ENCODE assay signal across 24 mouse cellular contexts in genomic region chr8:49395029-49395428, GRCm38 (mm10).
A peak's percentile ranks its signal among the peaks of the same experiment; 100 is the strongest.
DNase-seq lines count a peak whose midpoint lies in the region; ATAC-seq and TF ChIP-seq lines count a peak whose summit lies in the region.
"Had no signal": no experiment of that assay in that cellular context is flagged by ENCODE, and none has a peak within 500 bp of the region (broad histone marks: within the 10 kb centered on the region; RNA-seq: fewer than 3 reads in every experiment).

No protein-coding gene starts in this region.

- H3K9me3 ChIP-seq in hindbrain, embryonic 14.5 days (ENCODE audit: control insufficient read depth, low read length) = no peaks in the 10 kb centered on the region
- H3K9me3 ChIP-seq in hindbrain, embryonic 11.5 days (ENCODE audit: control insufficient read depth, low read length) = no peaks in the 10 kb centered on the region
- no peaks in the 10 kb centered on the region for H3K9me3 ChIP-seq in lung, embryonic 14.5 days (ENCODE audit: low read depth, low read length)
- H3K9me3 ChIP-seq: embryonic facial prominence, embryonic 13.5 days; forebrain, embryonic 13.5 days; heart, embryonic 15.5 days; limb, embryonic 13.5 days; liver, embryonic 13.5 days; lung, embryonic 15.5 days; midbrain, embryonic 10.5 days had no signal

- H3K27me3 ChIP-seq in hindbrain, embryonic 14.5 days (ENCODE audit: control insufficient read depth, insufficient read depth, low read length) = no peaks in the 10 kb centered on the region
- no peaks in the 10 kb centered on the region for H3K27me3 ChIP-seq in hindbrain, embryonic 11.5 days (ENCODE audit: control insufficient read depth, insufficient read depth, low read length)
- H3K27me3 ChIP-seq in lung, embryonic 14.5 days (ENCODE audit: insufficient read depth, low read length) = no peaks in the 10 kb centered on the region
- H3K27me3 ChIP-seq: embryonic facial prominence, embryonic 13.5 days; forebrain, embryonic 13.5 days; heart, embryonic 15.5 days; limb, embryonic 13.5 days; liver, embryonic 13.5 days; lung, embryonic 15.5 days had no signal

- peak; percentile 24 for TF ChIP-seq CTCF in lung, embryonic 14.5 days (IDR thresholded peaks at IDR 0.05; ENCODE audit: low read depth)
- TF ChIP-seq CTCF in brain, embryonic 14.5 days (IDR thresholded peaks at IDR 0.05; ENCODE audit: borderline replicate concordance, extremely low read depth, insufficient read depth, insufficient read length) = no peak

- H3K9ac ChIP-seq in hindbrain, embryonic 14.5 days = no peak overlapping the region
- no peak overlapping the region for H3K9ac ChIP-seq in hindbrain, embryonic 11.5 days (ENCODE audit: low read depth, low read length)
- no peak overlapping the region for H3K9ac ChIP-seq in lung, embryonic 14.5 days
- H3K9ac ChIP-seq: embryonic facial prominence, embryonic 13.5 days; forebrain, embryonic 13.5 days; heart, embryonic 15.5 days; limb, embryonic 13.5 days; liver, embryonic 13.5 days; lung, embryonic 15.5 days had no signal

- 25% methylated on average over 1 of the region's 1 CpGs for WGBS in hindbrain, embryonic 14.5 days
- 34% methylated on average over 1 of the region's 1 CpGs for WGBS in hindbrain, embryonic 11.5 days
- 31% methylated on average over 1 of the region's 1 CpGs for WGBS in lung, embryonic 14.5 days

- no peak overlapping the region for H3K4me3 ChIP-seq in hindbrain, embryonic 14.5 days (replicated peaks; ENCODE audit: low read length)
- no peak overlapping the region for H3K4me3 ChIP-seq in hindbrain, embryonic 11.5 days (ENCODE audit: low read depth, low read length)
- no peak overlapping the region for H3K4me3 ChIP-seq in lung, embryonic 14.5 days (ENCODE audit: low read depth, low read length)
- H3K4me3 ChIP-seq: embryonic facial prominence, embryonic 13.5 days; erythroblast, embryonic 14.5 days; forebrain, embryonic 13.5 days; heart, embryonic 15.5 days; limb, embryonic 13.5 days; liver, embryonic 13.5 days; lung, embryonic 15.5 days; midbrain, embryonic 10.5 days had no signal

- ATAC-seq in hindbrain, embryonic 14.5 days (ENCODE audit: low FRiP score) = no peak
- no peak for ATAC-seq in hindbrain, embryonic 11.5 days (ENCODE audit: low FRiP score)
- ATAC-seq in lung, embryonic 14.5 days (ENCODE audit: insufficient read depth) = no peak
- ATAC-seq: CD4-positive, CD25-positive, alpha-beta regulatory T cell, adult 4 months; forebrain, embryonic 13.5 days had no signal

- H3K27ac ChIP-seq in hindbrain, embryonic 14.5 days = no peak overlapping the region
- no peak overlapping the region for H3K27ac ChIP-seq in hindbrain, embryonic 11.5 days (ENCODE audit: low read depth, low read length)
- H3K27ac ChIP-seq in lung, embryonic 14.5 days (ENCODE audit: low read depth) = no peak overlapping the region
- H3K27ac ChIP-seq: embryonic facial prominence, embryonic 13.5 days; forebrain, embryonic 13.5 days; heart, embryonic 15.5 days; limb, embryonic 13.5 days; liver, embryonic 13.5 days; lung, embryonic 15.5 days; midbrain, embryonic 10.5 days had no signal

- H3K36me3 ChIP-seq in hindbrain, embryonic 14.5 days (replicated peaks; ENCODE audit: control insufficient read depth, insufficient read depth) = no peaks in the 10 kb centered on the region
- H3K36me3 ChIP-seq in hindbrain, embryonic 11.5 days (ENCODE audit: control insufficient read depth, insufficient read depth, low read length) = no peaks in the 10 kb centered on the region
- H3K36me3 ChIP-seq in lung, embryonic 14.5 days (ENCODE audit: insufficient read depth) = no peaks in the 10 kb centered on the region
- H3K36me3 ChIP-seq: embryonic facial prominence, embryonic 13.5 days; heart, embryonic 15.5 days; limb, embryonic 13.5 days; liver, embryonic 13.5 days; lung, embryonic 15.5 days; midbrain, embryonic 10.5 days had no signal

- peak; percentile 20 for DNase-seq in embryo, embryonic 11 days
- DNase-seq in embryo, embryonic 10 days (ENCODE audit: low spot score) = no peak
- DNase-seq in hindbrain, embryonic 14.5 days (ENCODE audit: low spot score) = peak; percentile 36
- DNase-seq in hindbrain, embryonic 11.5 days (ENCODE audit: low spot score) = no peak
- peak; percentile 13 for DNase-seq in lung, embryonic 14.5 days
- no peak for DNase-seq in lung, postnatal 36 days
- DNase-seq in brain, embryonic 14.5 days (ENCODE audit: low read depth) = peak; percentile 49
- DNase-seq in frontal cortex, adult 2 months (ENCODE audit: extremely low spot score in 1 of 2, low spot score in 1 of 2) = no peak
- DNase-seq: adrenal gland, postnatal 36 days; cerebellum, adult 11 months; cerebellum, adult 9-11 months; gastrocnemius, postnatal 25 days; kidney, adult 2 months; kidney, postnatal 14 days; liver, embryonic 13.5 days; thymus, postnatal 25 days had no signal

- no peak for TF ChIP-seq POLR2A in brain, embryonic 14.5 days (IDR thresholded peaks at IDR 0.05; ENCODE audit: borderline replicate concordance, extremely low read depth, insufficient read depth, insufficient read length, poor library complexity, severe bottlenecking)

- H3K4me2 ChIP-seq in hindbrain, embryonic 14.5 days (replicated peaks) = no peak overlapping the region
- H3K4me2 ChIP-seq in hindbrain, embryonic 11.5 days (replicated peaks; ENCODE audit: low read depth, low read length) = no peak overlapping the region
- H3K4me2 ChIP-seq in lung, embryonic 14.5 days = no peak overlapping the region
- H3K4me2 ChIP-seq: embryonic facial prominence, embryonic 13.5 days; forebrain, embryonic 13.5 days; heart, embryonic 15.5 days; limb, embryonic 13.5 days; liver, embryonic 13.5 days; lung, embryonic 15.5 days had no signal

- H3K4me1 ChIP-seq in hindbrain, embryonic 14.5 days (replicated peaks; ENCODE audit: control insufficient read depth, insufficient read depth, low read length) = no peaks in the 10 kb centered on the region
- no peaks in the 10 kb centered on the region for H3K4me1 ChIP-seq in hindbrain, embryonic 11.5 days (replicated peaks; ENCODE audit: control insufficient read depth, insufficient read depth, low read length)
- H3K4me1 ChIP-seq in lung, embryonic 14.5 days (ENCODE audit: insufficient read depth) = no peaks in the 10 kb centered on the region
- H3K4me1 ChIP-seq: embryonic facial prominence, embryonic 13.5 days; forebrain, embryonic 13.5 days; heart, embryonic 15.5 days; limb, embryonic 13.5 days; liver, embryonic 13.5 days; lung, embryonic 15.5 days; midbrain, embryonic 10.5 days had no signal

Comparison
In these comparisons a context has a peak if more than half of its experiments do, and no peak if none do; other contexts are left out.
1. DNase-seq: peak in embryo, embryonic 11 days (single experiment), hindbrain, embryonic 14.5 days (single experiment), lung, embryonic 14.5 days (single experiment) and brain, embryonic 14.5 days (single experiment); none in embryo, embryonic 10 days (single experiment), hindbrain, embryonic 11.5 days (single experiment), lung, postnatal 36 days (single experiment) and frontal cortex, adult 2 months (0 of 2).